Mouse (Mus musculus): Measurements from ENCODE around the gene Gm38100. TPM values are rescaled to one million over a fixed set of nuclear protein-coding genes. Genes with fewer than 3 reads are reported as not detected.

The Gm38100 gene
- polyA plus RNA-seq (2015; fragmentation: Nextera tagmentation; extraction: Ambion mirVana) = 0.10 and 0.14 TPM in 2 replicates

DNA sequence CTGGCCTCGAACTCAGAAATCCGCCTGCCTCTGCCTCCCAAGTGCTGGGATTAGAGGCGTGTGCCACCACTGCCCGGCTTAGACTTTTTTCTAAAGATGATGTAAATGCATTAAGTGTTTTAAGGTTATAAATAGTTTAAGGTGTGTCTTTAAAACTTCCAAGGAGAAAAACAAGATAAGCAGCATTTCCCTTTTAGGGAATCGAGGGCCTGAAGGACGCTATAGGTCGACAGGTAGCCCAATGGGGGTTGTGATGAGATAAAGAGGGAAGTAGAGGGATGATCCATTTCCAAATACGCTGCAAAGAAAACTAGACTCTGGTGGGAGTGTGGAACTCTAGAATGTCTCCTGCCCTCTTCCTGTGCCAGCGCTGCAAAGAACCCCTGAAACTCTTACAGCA lies at the start of gene Gm38100:
TSS of gene Gm38100 (plus strand) at position 301 of the 400 bp plus-strand sequence.
- H3K4me3 ChIP-seq = no peak within 1 kb of the TSS
- H3K27ac ChIP-seq = no peak within 1 kb of the TSS
- no peaks in the 10 kb centered on the region for H3K9me3 ChIP-seq
- H3K4me2 ChIP-seq (replicated peaks) = no peak within 1 kb of the TSS
- ATAC-seq (ENCODE audit: low FRiP score, low read depth) = no peak
- no peaks in the 10 kb centered on the region for H3K36me3 ChIP-seq
- no peak within 1 kb of the TSS for H3K9ac ChIP-seq
- H3K27me3 ChIP-seq = no peaks in the 10 kb centered on the region
- no peaks in the 10 kb centered on the region for H3K4me1 ChIP-seq
- 87% methylated on average over 9 of the region's 9 CpGs for WGBS

DNA sequence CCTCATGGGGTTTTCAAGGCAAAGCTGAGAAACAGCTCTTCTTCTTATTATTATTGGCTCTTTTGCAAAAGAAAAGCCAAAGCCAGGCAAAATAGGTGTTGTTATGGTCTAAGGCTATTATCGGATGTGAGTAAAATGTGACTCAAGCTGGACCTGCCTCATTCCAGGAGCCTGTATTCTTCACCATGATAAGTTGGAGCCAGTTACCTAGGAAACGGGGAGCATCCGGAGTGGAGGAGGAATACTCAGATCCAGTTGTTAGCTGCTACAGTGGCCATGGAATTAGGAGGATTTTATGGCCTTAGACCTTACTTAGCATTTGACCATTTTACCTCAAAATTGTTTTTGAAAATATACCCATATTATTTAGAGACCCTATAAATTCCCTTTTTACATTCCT lies 49.4 kb upstream of the Gm38100 start:
- H3K9me3 ChIP-seq = no peaks in the 10 kb centered on the region
- no peak for ATAC-seq (ENCODE audit: low FRiP score, low read depth)
- H3K4me1 ChIP-seq = peaks cover 3% of the 10 kb centered on the region; the same call in 1 of the 2 replicates
- no peak overlapping the region for H3K27ac ChIP-seq
- no peaks in the 10 kb centered on the region for H3K27me3 ChIP-seq
- no peak overlapping the region for H3K4me3 ChIP-seq
- H3K4me2 ChIP-seq (replicated peaks) = no peak overlapping the region
- no peaks in the 10 kb centered on the region for H3K36me3 ChIP-seq
- no peak overlapping the region for H3K9ac ChIP-seq
- WGBS = 78% methylated on average over 3 of the region's 3 CpGs

DNA sequence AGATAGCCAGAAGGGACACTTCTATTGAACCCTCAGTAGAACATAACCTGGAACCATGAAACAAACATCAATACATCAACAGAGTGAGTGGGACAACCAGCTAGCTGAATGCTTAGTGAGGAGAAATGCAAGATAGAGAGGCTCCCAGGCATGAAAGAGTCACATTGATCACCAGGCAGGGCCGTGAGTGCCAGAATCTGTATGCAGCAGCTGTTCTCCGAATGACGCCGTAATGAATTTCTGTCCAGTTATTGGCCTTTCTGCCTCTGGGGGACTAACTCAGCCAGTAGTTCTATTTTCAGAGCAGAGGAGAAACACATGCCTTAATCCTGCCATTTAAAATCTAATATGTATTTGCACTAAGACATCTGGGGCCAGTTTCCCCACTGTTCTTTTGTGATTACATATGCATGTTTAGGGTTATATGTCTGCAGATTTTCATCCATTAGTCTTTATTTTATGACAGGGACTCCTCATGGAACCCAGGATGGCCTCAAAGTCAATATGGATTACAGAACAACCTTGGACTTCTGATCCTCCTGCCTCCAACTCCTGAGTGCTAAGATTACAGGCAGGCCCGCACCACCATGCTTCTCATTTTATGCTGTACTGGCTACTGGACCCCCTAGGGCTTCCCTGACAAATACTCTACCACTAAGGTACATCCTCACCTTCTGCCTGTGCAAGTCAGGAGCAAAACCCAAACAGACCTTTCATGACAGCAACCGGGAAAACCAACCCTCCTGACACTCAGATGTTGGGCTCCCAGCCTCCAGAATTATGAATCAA lies 47.9 kb upstream of the Gm38100 start:
- Histone ChIP-seq H3K4me2 (replicated peaks) (no peak overlapping the region), H3K4me3 (no peak overlapping the region), H3K4me1 (peaks cover 3% of the 10 kb centered on the region; the same call in 1 of the 2 replicates), H3K9me3 (no peaks in the 10 kb centered on the region), H3K9ac (no peak overlapping the region), H3K27me3 (no peaks in the 10 kb centered on the region), H3K36me3 (no peaks in the 10 kb centered on the region), H3K27ac (peak overlapping the region; percentile 22; the same call in 1 of the 2 replicates)
- 46% methylated on average over 6 of the region's 6 CpGs for WGBS
- peak; percentile 24; the same call in 1 of the 2 replicates for ATAC-seq (ENCODE audit: low FRiP score, low read depth)

DNA sequence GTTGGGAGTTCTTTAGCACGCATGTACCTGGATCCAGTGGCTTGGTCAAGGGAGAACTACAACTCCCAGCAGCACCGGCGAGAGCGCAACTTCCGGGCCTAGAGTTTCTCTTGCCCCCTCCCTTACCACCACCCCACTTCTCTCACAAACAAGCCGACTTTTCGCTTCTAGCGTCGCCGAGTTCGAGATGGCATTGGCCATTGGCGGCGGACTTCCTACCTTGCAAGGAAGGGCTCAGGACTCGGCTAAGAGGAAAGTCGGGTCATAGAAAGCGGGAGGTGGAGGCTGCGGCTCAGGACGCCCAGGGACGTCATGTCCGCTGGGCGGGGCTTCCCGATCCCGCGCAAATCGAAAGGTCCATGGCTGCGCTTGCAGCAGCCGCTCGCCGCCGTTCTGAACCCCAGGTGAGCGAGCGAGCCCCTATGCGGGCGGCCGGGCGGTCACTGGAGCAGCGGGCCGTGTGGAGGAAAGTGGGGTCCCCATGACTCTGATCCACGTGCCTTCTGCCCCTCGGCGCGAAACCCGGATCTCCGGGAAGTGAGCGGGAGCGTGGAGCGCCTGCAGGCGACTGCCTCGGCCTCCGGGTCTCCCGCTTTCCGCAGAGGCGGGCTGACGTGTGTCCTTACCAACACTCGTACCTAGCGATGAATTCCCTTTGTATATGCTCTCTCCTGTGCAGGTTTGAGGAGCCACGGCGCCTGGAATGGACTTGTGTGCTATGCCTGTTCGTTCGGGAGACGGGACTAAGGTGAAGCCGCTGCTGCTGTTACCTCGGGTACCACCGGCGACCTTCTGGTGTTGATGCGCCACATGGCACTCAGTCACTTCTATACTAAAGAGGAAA lies 39.5 kb upstream of the Gm38100 start, which contains the start of gene Exo1:
TSS of gene Exo1 (plus strand) at position 129 of the 844 bp plus-strand sequence.
- no peaks in the 10 kb centered on the region for H3K9me3 ChIP-seq
- peak; percentile 98 for ATAC-seq (ENCODE audit: low FRiP score, low read depth)
- H3K27me3 ChIP-seq = no peaks in the 10 kb centered on the region
- peak within 1 kb of the TSS; percentile 76 for H3K9ac ChIP-seq
- peaks cover 24% of the 10 kb centered on the region for H3K36me3 ChIP-seq
- H3K4me3 ChIP-seq = peak within 1 kb of the TSS; percentile 74
- peaks cover 16% of the 10 kb centered on the region for H3K4me1 ChIP-seq
- peak within 1 kb of the TSS; percentile 94 for H3K27ac ChIP-seq
- peak within 1 kb of the TSS; percentile 86 for H3K4me2 ChIP-seq (replicated peaks)
- under 1% methylated on average over 66 of the region's 66 CpGs for WGBS

DNA sequence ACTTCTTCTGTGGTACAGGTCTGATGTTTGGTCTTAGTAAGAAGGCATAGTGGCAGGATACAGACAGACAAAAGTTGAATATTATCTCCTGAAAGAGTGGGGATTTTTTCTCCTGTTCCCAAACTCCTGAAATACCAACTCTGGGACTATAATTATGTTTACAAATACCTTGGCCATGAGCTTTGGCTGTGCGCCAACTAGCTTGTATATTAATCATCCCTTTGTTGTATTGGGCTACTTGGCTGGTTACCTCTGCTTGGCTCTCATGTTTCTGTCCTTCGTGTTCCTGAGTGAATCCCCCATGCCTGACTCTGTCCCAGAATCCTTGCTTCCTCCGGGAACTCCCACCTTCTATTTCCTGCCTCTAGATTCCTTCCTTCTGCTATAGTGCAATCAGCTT lies 36.7 kb upstream of the Gm38100 start:
- no peak for ATAC-seq (ENCODE audit: low FRiP score, low read depth)
- no peak overlapping the region for H3K9ac ChIP-seq
- no peak overlapping the region for H3K4me2 ChIP-seq (replicated peaks)
- 87% methylated on average over 3 of the region's 3 CpGs for WGBS
- H3K9me3 ChIP-seq = no peaks in the 10 kb centered on the region
- no peaks in the 10 kb centered on the region for H3K27me3 ChIP-seq
- H3K27ac ChIP-seq = no peak overlapping the region
- no peak overlapping the region for H3K4me3 ChIP-seq
- peaks cover 44% of the 10 kb centered on the region for H3K36me3 ChIP-seq
- peaks cover 16% of the 10 kb centered on the region for H3K4me1 ChIP-seq

DNA sequence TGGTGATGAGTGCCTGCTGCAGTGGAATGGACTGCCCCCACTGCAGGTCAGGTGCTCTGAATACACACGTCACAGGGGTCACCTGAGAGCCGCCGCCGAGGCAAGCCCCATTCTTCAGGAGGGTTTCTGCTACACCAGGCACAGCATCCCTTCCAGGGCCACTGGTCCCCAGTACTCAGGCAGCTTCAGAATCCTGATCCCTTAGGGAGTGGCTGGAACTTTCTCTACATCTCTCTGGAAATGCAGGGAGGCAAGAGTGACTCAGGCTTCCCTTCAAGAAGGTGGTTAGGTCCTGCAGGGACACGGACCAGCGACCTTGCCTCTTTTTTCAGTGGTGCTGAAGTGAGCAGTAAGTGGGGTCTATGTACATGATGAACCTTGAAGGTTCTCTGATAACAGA lies 26.9 kb upstream of the Gm38100 start:
- H3K4me3 ChIP-seq = no peak overlapping the region
- H3K9me3 ChIP-seq = no peaks in the 10 kb centered on the region
- ATAC-seq (ENCODE audit: low FRiP score, low read depth) = no peak
- H3K9ac ChIP-seq = no peak overlapping the region
- no peaks in the 10 kb centered on the region for H3K4me1 ChIP-seq
- no peak overlapping the region for H3K4me2 ChIP-seq (replicated peaks)
- H3K27me3 ChIP-seq = no peaks in the 10 kb centered on the region
- H3K27ac ChIP-seq = no peak overlapping the region
- WGBS = 91% methylated on average over 6 of the region's 6 CpGs
- peaks cover 59% of the 10 kb centered on the region for H3K36me3 ChIP-seq

DNA sequence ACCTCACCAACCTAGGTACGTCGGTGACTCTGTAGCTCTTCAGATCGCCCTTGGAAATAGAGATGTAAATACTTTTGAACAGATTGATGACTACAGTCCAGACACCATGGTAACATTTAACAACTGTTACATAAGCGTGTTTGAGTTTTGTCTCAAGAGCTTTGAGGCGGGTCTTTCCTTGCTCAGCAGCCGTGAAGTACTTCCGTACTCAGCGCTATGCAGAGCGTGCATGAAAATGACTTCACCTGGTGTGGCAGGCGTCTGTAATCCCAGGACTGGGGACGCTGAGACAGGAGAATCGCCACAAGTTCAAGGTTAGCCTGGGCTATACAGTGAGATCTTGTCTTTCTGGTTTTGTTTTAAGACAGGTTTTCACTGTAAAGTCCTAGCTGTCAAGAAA lies 26.4 kb upstream of the Gm38100 start:
- no peak overlapping the region for H3K4me2 ChIP-seq (replicated peaks)
- no peak for ATAC-seq (ENCODE audit: low FRiP score, low read depth)
- no peak overlapping the region for H3K9ac ChIP-seq
- no peaks in the 10 kb centered on the region for H3K9me3 ChIP-seq
- H3K36me3 ChIP-seq = peaks cover 55% of the 10 kb centered on the region
- H3K4me3 ChIP-seq = no peak overlapping the region
- WGBS = 94% methylated on average over 12 of the region's 12 CpGs
- H3K27me3 ChIP-seq = no peaks in the 10 kb centered on the region
- H3K4me1 ChIP-seq = no peaks in the 10 kb centered on the region
- no peak overlapping the region for H3K27ac ChIP-seq

DNA sequence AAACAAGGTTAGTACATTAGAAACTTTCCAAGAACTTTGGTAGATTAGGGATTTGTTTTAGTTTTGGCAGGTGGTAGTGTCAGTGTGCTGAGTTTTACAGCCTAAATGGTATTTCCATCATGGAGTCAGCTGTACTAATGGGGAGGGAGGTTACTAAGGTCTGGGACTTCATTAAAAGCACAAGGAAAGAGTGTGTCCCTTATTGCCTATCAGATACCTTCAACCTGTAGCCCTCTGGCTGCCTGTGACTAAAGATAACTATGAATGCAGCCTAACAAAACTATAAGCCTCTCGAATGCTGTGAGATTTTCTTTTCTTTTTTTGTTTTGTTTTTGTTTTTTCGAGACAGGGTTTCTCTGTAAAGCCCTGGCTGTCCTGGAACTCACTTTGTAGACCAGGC lies 8.9 kb upstream of the Gm38100 start:
- Histone ChIP-seq H3K4me3 (no peak overlapping the region), H3K4me1 (no peaks in the 10 kb centered on the region), H3K9me3 (no peaks in the 10 kb centered on the region), H3K27me3 (no peaks in the 10 kb centered on the region), H3K36me3 (peaks cover 39% of the 10 kb centered on the region), H3K9ac (no peak overlapping the region), H3K4me2 (replicated peaks) (no peak overlapping the region), H3K27ac (no peak overlapping the region)
- ATAC-seq (ENCODE audit: low FRiP score, low read depth) = no peak
- WGBS = 84% methylated on average over 2 of the region's 2 CpGs

DNA sequence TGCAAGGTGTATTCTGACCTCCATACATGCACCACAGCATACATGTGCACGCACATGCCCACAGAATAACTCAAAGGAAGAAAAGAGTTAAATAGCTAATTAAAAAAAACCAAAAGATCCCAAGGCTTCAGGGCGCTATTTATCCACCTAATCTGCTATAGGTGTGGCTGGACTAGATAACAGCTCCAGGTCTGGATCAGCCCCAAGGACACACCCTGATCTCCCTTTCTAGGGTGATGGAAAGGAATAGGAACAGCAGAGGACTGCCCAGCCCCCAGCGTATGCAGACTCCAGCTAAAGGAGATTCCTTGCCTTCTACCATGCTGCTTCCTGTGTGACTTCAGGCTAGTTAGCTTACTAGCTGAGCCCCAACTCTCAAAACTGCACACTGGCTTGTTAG lies 8.1 kb upstream of the Gm38100 start:
- ATAC-seq (ENCODE audit: low FRiP score, low read depth) = no peak
- H3K9ac ChIP-seq = no peak overlapping the region
- 83% methylated on average over 3 of the region's 3 CpGs for WGBS
- H3K4me3 ChIP-seq = no peak overlapping the region
- H3K9me3 ChIP-seq = no peaks in the 10 kb centered on the region
- no peak overlapping the region for H3K4me2 ChIP-seq (replicated peaks)
- H3K27ac ChIP-seq = no peak overlapping the region
- H3K27me3 ChIP-seq = no peaks in the 10 kb centered on the region
- no peaks in the 10 kb centered on the region for H3K4me1 ChIP-seq
- H3K36me3 ChIP-seq = peaks cover 31% of the 10 kb centered on the region

DNA sequence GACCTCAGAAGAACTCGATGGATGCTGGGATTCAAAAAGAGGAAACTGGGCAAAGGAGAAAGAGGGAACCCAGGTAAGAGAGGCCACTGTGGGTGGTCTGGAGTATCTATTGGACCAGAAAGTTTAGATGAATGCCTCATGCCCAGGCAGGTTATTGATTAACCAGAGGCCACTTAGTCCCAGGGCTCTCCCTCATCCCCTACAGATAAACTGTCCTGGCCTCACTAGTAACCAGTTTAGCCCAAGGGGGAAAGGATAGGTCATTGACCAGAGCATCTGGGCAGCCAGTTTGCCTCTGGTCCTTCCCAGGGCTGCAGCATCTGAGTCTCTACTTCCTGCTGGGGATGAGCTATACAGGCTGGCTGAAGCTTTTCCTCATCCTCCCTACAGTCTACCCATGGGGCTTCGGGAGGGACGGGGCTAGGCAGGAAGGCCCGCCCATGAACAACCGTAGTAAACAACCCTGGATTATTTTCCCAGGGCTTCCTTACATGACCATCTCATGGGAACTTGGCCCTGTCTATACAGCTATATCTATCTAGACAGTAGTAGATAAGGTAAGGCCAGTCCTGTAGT lies 6.3 kb upstream of the Gm38100 start:
- no peak overlapping the region for H3K27ac ChIP-seq
- peaks cover 19% of the 10 kb centered on the region for H3K36me3 ChIP-seq
- no peaks in the 10 kb centered on the region for H3K9me3 ChIP-seq
- no peak overlapping the region for H3K4me3 ChIP-seq
- no peak overlapping the region for H3K9ac ChIP-seq
- ATAC-seq (ENCODE audit: low FRiP score, low read depth) = no peak
- H3K27me3 ChIP-seq = no peaks in the 10 kb centered on the region
- no peaks in the 10 kb centered on the region for H3K4me1 ChIP-seq
- H3K4me2 ChIP-seq (replicated peaks) = no peak overlapping the region
- WGBS = 69% methylated on average over 5 of the region's 5 CpGs

DNA sequence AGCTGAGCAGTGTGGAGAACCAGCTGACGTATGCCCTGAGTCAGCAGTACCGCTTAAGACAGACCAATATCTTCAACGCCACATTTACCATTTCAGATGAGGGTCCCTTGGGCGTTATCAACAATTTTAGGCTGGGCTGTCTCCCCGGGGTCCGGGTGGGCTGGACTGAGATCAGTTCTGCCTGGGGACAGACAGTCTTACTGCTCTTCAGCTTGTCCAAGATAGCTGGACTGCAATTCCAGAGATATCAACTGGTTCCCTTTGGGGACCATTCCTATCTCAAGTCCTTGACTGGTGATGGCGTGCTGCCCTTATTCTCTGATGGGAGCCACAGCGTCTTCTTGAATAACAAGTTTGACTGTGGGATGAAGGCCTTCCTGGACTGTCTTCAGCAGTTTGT lies 962 bp downstream of the Gm38100 start:
- WGBS = 90% methylated on average over 8 of the region's 8 CpGs
- no peak for ATAC-seq (ENCODE audit: low FRiP score, low read depth)

More for the DNA sequence above, 962 bp downstream of the Gm38100 start:
- no peak overlapping the region for H3K27ac ChIP-seq
- H3K9me3 ChIP-seq = no peaks in the 10 kb centered on the region
- no peak overlapping the region for H3K4me2 ChIP-seq (replicated peaks)
- no peak overlapping the region for H3K9ac ChIP-seq
- no peak overlapping the region for H3K4me3 ChIP-seq
- no peaks in the 10 kb centered on the region for H3K36me3 ChIP-seq
- H3K27me3 ChIP-seq = no peaks in the 10 kb centered on the region
- H3K4me1 ChIP-seq = no peaks in the 10 kb centered on the region

All from limb, embryonic 13.5 days (tissue).